Mouse (Mus musculus) ES-E14 (cell line): ENCODE results near the gene Ptger4. TPM values are rescaled to one million over a fixed set of nuclear protein-coding genes. Genes with fewer than 3 reads are reported as not detected.

Experiments
- DNase-seq: peaks from one replicate; pipeline ENCODE4 v3.0.0-alpha.2; 2013; ENCODE audit warnings: low read depth, low spot score
- H3K27ac ChIP-seq: 2 replicates; pipeline ENCODE4 v1.5.1; 2012; ENCODE audit warnings: low read depth, mild to moderate bottlenecking, low read length, moderate library complexity, mixed read lengths; ENCODE audit not compliant: poor library complexity, insufficient read depth, severe bottlenecking
- H3K36me3 ChIP-seq: 2 replicates; pipeline ENCODE4 v1.6.1; 2012; ENCODE audit warnings: mild to moderate bottlenecking, low read length, moderate library complexity, mixed read lengths; ENCODE audit not compliant: control insufficient read depth, poor library complexity, insufficient read depth, severe bottlenecking
- H3K4me1 ChIP-seq, 2 experiments: fragments of 150-350 bp in 1 of 2; sonication (generic) in 1 of 2; 2 replicates each; pipeline ENCODE4 v1.6.1; 2012; ENCODE audit warnings: low read length in 2 of 2, mild to moderate bottlenecking in 1 of 2, mixed read lengths in 1 of 2; ENCODE audit not compliant: control insufficient read depth in 2 of 2, insufficient read depth in 2 of 2, poor library complexity in 1 of 2
- H3K4me3 ChIP-seq, 2 experiments: fragments of 150-350 bp in 1 of 2; sonication (generic) in 1 of 2; 2 replicates each; pipeline ENCODE4 v1.5.1; 2012; ENCODE audit warnings: low read length in 2 of 2, low read depth in 1 of 2, mild to moderate bottlenecking in 1 of 2, mixed read lengths in 1 of 2; ENCODE audit not compliant: insufficient read depth in 1 of 2, poor library complexity in 1 of 2, severe bottlenecking in 1 of 2
- H3K9ac ChIP-seq: 2 replicates; pipeline ENCODE4 v1.6.1; 2012; ENCODE audit warnings: low read depth, mild to moderate bottlenecking, low read length, mixed read lengths; ENCODE audit not compliant: poor library complexity, insufficient read depth, severe bottlenecking
- H3K9me3 ChIP-seq: fragments of 150-350 bp; sonication (generic); 2 replicates; pipeline ENCODE4 v1.6.1; 2012; ENCODE audit warnings: low read depth, mild to moderate bottlenecking, low read length; ENCODE audit not compliant: control insufficient read depth, insufficient read depth
- CHD2 ChIP-seq: IDR thresholded peaks from 2 replicates; pipeline ENCODE4 v1.6.1; 2014; ENCODE audit warnings: mild to moderate bottlenecking, low read depth, low read length, inconsistent platforms
- HCFC1 ChIP-seq: IDR thresholded peaks from 2 replicates; pipeline ENCODE4 v1.6.1; 2012; ENCODE audit warnings: low read length, inconsistent platforms, borderline replicate concordance; ENCODE audit not compliant: insufficient read depth
- MAFK ChIP-seq: IDR thresholded peaks from 2 replicates; pipeline ENCODE4 v1.6.1; 2014; ENCODE audit warnings: mild to moderate bottlenecking, low read depth, low read length, inconsistent platforms; ENCODE audit not compliant: insufficient read depth
- ZC3H11A ChIP-seq: IDR thresholded peaks from 2 replicates; pipeline ENCODE4 v1.6.1; 2012; ENCODE audit warnings: low read depth, mild to moderate bottlenecking, inconsistent platforms, low read length, borderline replicate concordance
- ZNF384 ChIP-seq: IDR thresholded peaks from 2 replicates; pipeline ENCODE4 v1.6.1; 2012; ENCODE audit warnings: low read depth, low read length, inconsistent platforms
- in situ Hi-C, 2 experiments: fragments of 600-800 bp; cut with MboI; formaldehyde crosslinking; loops; one replicate each; pipeline ENCODE4 v1.15.1; 2025; ENCODE audit warnings: low sequenced_read_pairs in 2 of 2, inconsistent platforms in 1 of 2; ENCODE audit not compliant: unreplicated experiment in 2 of 2
- total RNA-seq: library from RNA; depleted of rRNA; stranded (reverse); fragments of 300-350 nt; gene quantifications from 2 replicates; pipeline ENCODE4 v1.2.3, GENCODE M21; 2012

Ptger4 gene
- total RNA-seq, 1 experiment: 2.0 TPM

- no peak for TF ChIP-seq ZC3H11A
- no peak for TF ChIP-seq ZNF384
- no peak for TF ChIP-seq MAFK
- TF ChIP-seq CHD2: no peak
- no peak for TF ChIP-seq HCFC1
- in situ Hi-C loops: no loop called here
- Histone ChIP-seq H3K27ac (no peak overlapping the region), H3K4me3 (no peak overlapping the region), H3K9me3 (no peaks in the 10 kb centered on the region), H3K9ac (no peak overlapping the region), H3K36me3 (no peaks in the 10 kb centered on the region), H3K4me1 (no peaks in the 10 kb centered on the region)
- DNase-seq: no peak
These were observed 34.5 kb upstream of the Ptger4 start for GRCm38 (mm10) chr15:5278525-5278924.

- H3K27ac ChIP-seq: no peak overlapping the region
- no peaks in the 10 kb centered on the region for H3K4me1 ChIP-seq
- no peak overlapping the region for H3K9ac ChIP-seq
- TF ChIP-seq ZNF384 (no peak), HCFC1 (no peak), ZC3H11A (no peak), CHD2 (no peak), MAFK (no peak)
- in situ Hi-C loops: no loop called here
- no peaks in the 10 kb centered on the region for H3K36me3 ChIP-seq
- DNase-seq: no peak
- no peak overlapping the region for H3K4me3 ChIP-seq
- H3K9me3 ChIP-seq: no peaks in the 10 kb centered on the region
These were observed 30.0 kb upstream of the Ptger4 start for GRCm38 (mm10) chr15:5273981-5274380.

DNA sequence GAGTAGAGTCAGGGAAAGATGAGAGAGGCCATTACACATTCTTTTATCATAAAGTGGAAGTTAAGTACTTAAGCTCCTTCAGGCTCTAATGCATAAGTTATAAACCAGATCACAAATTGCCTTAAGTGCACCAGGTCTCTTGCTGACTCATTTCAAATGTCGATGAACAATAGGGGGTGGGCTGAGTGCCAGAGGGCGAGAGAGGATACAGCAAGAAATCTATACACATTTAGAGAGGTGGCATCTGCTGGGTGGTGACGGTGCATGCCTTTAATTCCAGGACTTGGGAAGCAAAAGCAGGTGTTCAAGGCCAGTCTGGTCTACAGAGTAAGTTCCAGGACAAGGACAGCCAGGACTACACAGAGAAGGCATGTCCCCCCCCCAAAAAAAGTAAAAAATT is 22.1 kb upstream of the Ptger4 start:
- Histone ChIP-seq H3K9me3 (no peaks in the 10 kb centered on the region), H3K36me3 (no peaks in the 10 kb centered on the region), H3K4me1 (no peaks in the 10 kb centered on the region), H3K9ac (no peak overlapping the region), H3K4me3 (no peak overlapping the region), H3K27ac (no peak overlapping the region)
- no peak for TF ChIP-seq CHD2
- TF ChIP-seq HCFC1: no peak
- no peak for TF ChIP-seq ZC3H11A
- no peak for TF ChIP-seq MAFK
- no peak for TF ChIP-seq ZNF384
- DNase-seq: no peak
- in situ Hi-C loops: no loop called here

DNA sequence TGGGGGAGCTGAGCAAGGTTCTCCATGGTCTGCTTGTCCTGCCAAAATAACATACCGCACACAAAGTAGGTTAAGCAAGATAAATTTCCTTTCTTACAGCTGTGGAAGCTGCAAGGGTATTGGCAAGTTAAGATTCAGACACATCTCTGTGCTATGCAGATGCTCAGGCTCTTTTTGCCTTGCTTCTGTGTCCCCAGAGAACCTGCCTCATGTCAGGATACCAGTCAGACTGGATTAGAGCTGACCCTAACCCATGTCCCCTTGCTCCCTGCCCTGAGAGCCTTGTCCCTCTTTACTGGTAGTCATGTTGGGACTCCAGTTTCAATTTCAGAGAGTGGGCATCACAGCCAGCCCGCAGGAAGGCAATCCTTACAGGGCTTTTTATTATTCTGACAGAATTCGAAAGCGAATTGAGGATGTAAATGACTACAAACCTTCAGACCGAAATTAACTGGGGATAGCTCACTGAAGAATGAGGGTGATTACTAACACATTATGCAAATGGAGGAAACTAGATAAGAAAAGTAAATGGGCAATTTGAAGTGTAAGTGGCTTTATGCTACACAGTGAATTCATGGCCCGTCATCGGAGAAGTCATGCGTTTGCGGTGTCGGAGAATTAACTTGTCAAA is 19.0 kb upstream of the Ptger4 start:
- no peaks in the 10 kb centered on the region for H3K9me3 ChIP-seq
- no peaks in the 10 kb centered on the region for H3K4me1 ChIP-seq
- H3K4me3 ChIP-seq: no peak overlapping the region
- no peak overlapping the region for H3K9ac ChIP-seq
- in situ Hi-C loops: no loop called here
- DNase-seq: no peak
- H3K36me3 ChIP-seq: no peaks in the 10 kb centered on the region
- no peak for TF ChIP-seq MAFK
- TF ChIP-seq HCFC1: no peak
- TF ChIP-seq ZC3H11A: no peak
- TF ChIP-seq ZNF384: no peak
- TF ChIP-seq CHD2: no peak
- no peak overlapping the region for H3K27ac ChIP-seq

DNA sequence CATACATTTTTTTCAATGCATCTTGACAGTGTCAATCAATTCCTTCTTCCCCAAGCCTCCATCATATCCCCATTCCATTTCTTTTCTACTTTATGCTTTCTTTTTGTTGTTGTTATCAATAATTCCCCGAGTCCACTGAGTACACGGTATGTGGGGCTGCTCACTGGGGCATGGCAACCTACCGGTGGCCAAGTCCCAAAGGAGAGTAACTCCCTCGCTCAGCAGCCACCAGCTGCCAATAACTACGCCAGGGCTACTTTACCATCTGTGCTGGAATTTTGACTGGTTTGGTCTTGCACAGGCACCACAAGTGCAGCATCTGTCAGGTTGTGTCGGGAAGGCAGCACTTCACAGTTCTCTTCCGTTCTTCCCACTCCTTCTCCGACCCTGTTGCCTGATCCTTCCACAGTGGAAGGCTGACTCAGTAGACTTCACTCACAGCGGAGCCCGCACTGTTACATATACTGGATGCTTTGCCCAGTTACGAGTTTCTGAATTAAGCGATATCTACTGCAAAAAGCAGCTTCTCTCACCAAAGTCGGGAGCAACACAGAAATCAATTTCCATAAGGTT is 18.2 kb upstream of the Ptger4 start:
- no peak overlapping the region for H3K4me3 ChIP-seq
- H3K36me3 ChIP-seq: no peaks in the 10 kb centered on the region
- no peak overlapping the region for H3K27ac ChIP-seq
- H3K4me1 ChIP-seq: no peaks in the 10 kb centered on the region
- in situ Hi-C loops: no loop called here
- H3K9me3 ChIP-seq: no peaks in the 10 kb centered on the region
- TF ChIP-seq ZC3H11A: no peak
- no peak for TF ChIP-seq ZNF384
- no peak for TF ChIP-seq MAFK
- no peak for TF ChIP-seq HCFC1
- TF ChIP-seq CHD2: no peak
- no peak overlapping the region for H3K9ac ChIP-seq
- DNase-seq: no peak
